Mouse (Mus musculus): ENCODE data around the gene Tmem86a. TPM values are rescaled to one million over a fixed set of nuclear protein-coding genes. Genes with fewer than 3 reads are reported as not detected.
A peak's percentile ranks its signal among the peaks of the same experiment; 100 is the strongest.

The Tmem86a gene
- total and polyA plus RNA-seq, 3 experiments, result 17.9 to 93.2 (median 61.5) TPM

- no peak for DNase-seq
Observed at GRCm38 (mm10) chr7:47027520-47027919, 22.9 kb upstream of the Tmem86a start.

GRCm38 (mm10) chr7:47030517-47031193 lies 19.7 kb upstream of the Tmem86a start:
- DNase-seq, result no peak

GRCm38 (mm10) chr7:47031371-47031770 lies 19.0 kb upstream of the Tmem86a start:
- DNase-seq, result peak; percentile 37

- no peak for DNase-seq
Observed at GRCm38 (mm10) chr7:47034785-47035384, 15.5 kb upstream of the Tmem86a start.

- no peak for DNase-seq
Observed at GRCm38 (mm10) chr7:47035426-47035825, 15.0 kb upstream of the Tmem86a start.

- DNase-seq, result no peak
Observed at GRCm38 (mm10) chr7:47041706-47042105, 8.7 kb upstream of the Tmem86a start.

GRCm38 (mm10) chr7:47042121-47042520 lies 8.3 kb upstream of the Tmem86a start:
- no peak for DNase-seq

- DNase-seq, result no peak
Observed at GRCm38 (mm10) chr7:47042823-47043490, 7.4 kb upstream of the Tmem86a start.

GRCm38 (mm10) chr7:47050766-47051165 lies 365 bp downstream of the Tmem86a start:
- peak; percentile 76 for DNase-seq

- DNase-seq, result peak; percentile 67
Observed at GRCm38 (mm10) chr7:47051404-47052151, 1.2 kb downstream of the Tmem86a start.

- DNase-seq, result peak; percentile 76
Observed at GRCm38 (mm10) chr7:47052276-47052675, 1.9 kb downstream of the Tmem86a start.

- peak; percentile 62 for DNase-seq
Observed at GRCm38 (mm10) chr7:47053287-47053686, 2.9 kb downstream of the Tmem86a start.

GRCm38 (mm10) chr7:47054666-47055065 lies 4.3 kb downstream of the Tmem86a start:
- peak; percentile 81 for DNase-seq

GRCm38 (mm10) chr7:47055744-47056143 lies 5.3 kb downstream of the Tmem86a start:
- DNase-seq, result no peak

GRCm38 (mm10) chr7:47056273-47056672 lies 5.9 kb downstream of the Tmem86a start:
- no peak for DNase-seq

- DNase-seq, result peak; percentile 27
Observed at GRCm38 (mm10) chr7:47059339-47059738, 8.9 kb downstream of the Tmem86a start.

GRCm38 (mm10) chr7:47061560-47061959 lies 11.2 kb downstream of the Tmem86a start:
- no peak for DNase-seq

- no peak for DNase-seq
Observed at GRCm38 (mm10) chr7:47066942-47067341, 16.5 kb downstream of the Tmem86a start.

- peak; percentile 20 for DNase-seq
Observed at GRCm38 (mm10) chr7:47067879-47068278, 17.5 kb downstream of the Tmem86a start.

GRCm38 (mm10) chr7:47072551-47072950 lies 22.1 kb downstream of the Tmem86a start:
- DNase-seq, result peak; percentile 20

- DNase-seq, result peak; percentile 73
Observed at GRCm38 (mm10) chr7:47073536-47074521, 23.4 kb downstream of the Tmem86a start.
